Mouse (Mus musculus) hindbrain, embryonic 10.5 days (tissue): ENCODE data around the gene Pttg1. TPM values are rescaled to one million over a fixed set of nuclear protein-coding genes. Genes with fewer than 3 reads are reported as not detected.

Experiments used
- DNase-seq: peaks from one replicate; pipeline ENCODE4 v3.0.0-alpha.2; 2017; ENCODE audit warnings: low spot score
- H3K27ac ChIP-seq: fragments of 300-500 bp; sonication (generic); 2 replicates; pipeline ENCODE4 v1.5.1; 2016; ENCODE audit warnings: mild to moderate bottlenecking, moderate library complexity
- H3K27me3 ChIP-seq: fragments of 300-500 bp; sonication (generic); 2 replicates; pipeline ENCODE4 v1.6.1; 2016; ENCODE audit warnings: mild to moderate bottlenecking; ENCODE audit not compliant: poor library complexity, insufficient read depth, severe bottlenecking
- H3K36me3 ChIP-seq: fragments of 300-500 bp; sonication (generic); 2 replicates; pipeline ENCODE4 v1.6.1; 2016; ENCODE audit warnings: mild to moderate bottlenecking, moderate library complexity
- H3K4me1 ChIP-seq: fragments of 300-500 bp; sonication (generic); replicated peaks from 2 replicates; pipeline ENCODE4 v1.6.1; 2016; ENCODE audit warnings: mild to moderate bottlenecking
- H3K4me3 ChIP-seq: fragments of 300-500 bp; sonication (generic); 2 replicates; pipeline ENCODE4 v1.5.1; 2016; ENCODE audit warnings: mild to moderate bottlenecking, moderate library complexity
- H3K9me3 ChIP-seq: fragments of 300-500 bp; sonication (generic); 2 replicates; pipeline ENCODE4 v1.6.1; 2016; ENCODE audit warnings: mild to moderate bottlenecking, moderate library complexity
- WGBS: fragments of 180-500 bp; shearing (Covaris S2); methylation state at CpG from one replicate; pipeline ENCODE4 v1.1.7; 2016; 5-methylcytosine and 5-hydroxymethylcytosine counted together
- microRNA counts: library from miRNA; unstranded; fragments of <30 nt; microRNA quantifications from one replicate; lab custom pipeline; 2017
- polyA plus RNA-seq: library from polyadenylated mRNA; unstranded; fragments of >200 nt; fragmentation: Nextera tagmentation; extraction: Ambion mirVana; gene quantifications from 2 replicates; pipeline ENCODE4 v1.2.1, GENCODE M21; 2016

The Pttg1 gene
- polyA plus RNA-seq, 1 experiment from 2014 or later = 115 TPM

GRCm38 (mm10) chr11:43380901-43381300, 45.1 kb downstream of the Pttg1 start:
- Histone ChIP-seq H3K9me3 (no peaks in the 10 kb centered on the region), H3K4me3 (no peak overlapping the region), H3K27ac (no peak overlapping the region), H3K4me1 (peaks cover 13% of the 10 kb centered on the region), H3K36me3 (no peaks in the 10 kb centered on the region), H3K27me3 (peaks cover under 1% of the 10 kb centered on the region; the same call in 1 of the 2 replicates)
- no peak for DNase-seq
- WGBS = 93% methylated on average over 7 of the region's 7 CpGs

- H3K27me3 ChIP-seq = no peaks in the 10 kb centered on the region
- H3K4me1 ChIP-seq = peaks cover 4% of the 10 kb centered on the region
- no peak overlapping the region for H3K27ac ChIP-seq
- WGBS = 83% methylated on average over 11 of the region's 11 CpGs
- no peak for DNase-seq
- H3K4me3 ChIP-seq = no peak overlapping the region
- H3K36me3 ChIP-seq = no peaks in the 10 kb centered on the region
- no peaks in the 10 kb centered on the region for H3K9me3 ChIP-seq
These were observed 46.1 kb downstream of the Pttg1 start for GRCm38 (mm10) chr11:43379911-43380485.

GRCm38 (mm10) chr11:43379488-43379887, 46.6 kb downstream of the Pttg1 start:
- no peaks in the 10 kb centered on the region for H3K36me3 ChIP-seq
- no peaks in the 10 kb centered on the region for H3K27me3 ChIP-seq
- no peak overlapping the region for H3K4me3 ChIP-seq
- H3K9me3 ChIP-seq = no peaks in the 10 kb centered on the region
- 92% methylated on average over 3 of the region's 3 CpGs for WGBS
- no peak overlapping the region for H3K27ac ChIP-seq
- no peak for DNase-seq
- no peaks in the 10 kb centered on the region for H3K4me1 ChIP-seq

- H3K36me3 ChIP-seq = no peaks in the 10 kb centered on the region
- WGBS = 87% methylated on average over 8 of the region's 8 CpGs
- H3K4me1 ChIP-seq = no peaks in the 10 kb centered on the region
- H3K27me3 ChIP-seq = no peaks in the 10 kb centered on the region
- no peak for DNase-seq
- H3K4me3 ChIP-seq = no peak overlapping the region
- no peak overlapping the region for H3K27ac ChIP-seq
- H3K9me3 ChIP-seq = no peaks in the 10 kb centered on the region
These were observed 48.8 kb downstream of the Pttg1 start for GRCm38 (mm10) chr11:43377083-43377850.

- H3K9me3 ChIP-seq = no peaks in the 10 kb centered on the region
- H3K4me1 ChIP-seq = no peaks in the 10 kb centered on the region
- 97% methylated on average over 1 of the region's 1 CpGs for WGBS
- H3K27ac ChIP-seq = no peak overlapping the region
- H3K27me3 ChIP-seq = no peaks in the 10 kb centered on the region
- no peak overlapping the region for H3K4me3 ChIP-seq
- H3K36me3 ChIP-seq = no peaks in the 10 kb centered on the region
- no peak for DNase-seq
These were observed 49.5 kb downstream of the Pttg1 start for GRCm38 (mm10) chr11:43376598-43376997.

- H3K27me3 ChIP-seq = no peaks in the 10 kb centered on the region
- 88% methylated on average over 6 of the region's 6 CpGs for WGBS
- no peaks in the 10 kb centered on the region for H3K4me1 ChIP-seq
- DNase-seq = no peak
- H3K4me3 ChIP-seq = no peak overlapping the region
- no peak overlapping the region for H3K27ac ChIP-seq
- H3K36me3 ChIP-seq = no peaks in the 10 kb centered on the region
- no peaks in the 10 kb centered on the region for H3K9me3 ChIP-seq
These were observed 51.1 kb downstream of the Pttg1 start for GRCm38 (mm10) chr11:43374956-43375355.

- Histone ChIP-seq H3K9me3 (no peaks in the 10 kb centered on the region), H3K27ac (no peak overlapping the region), H3K4me1 (no peaks in the 10 kb centered on the region), H3K36me3 (no peaks in the 10 kb centered on the region), H3K4me3 (no peak overlapping the region), H3K27me3 (no peaks in the 10 kb centered on the region)
- WGBS = 95% methylated on average over 3 of the region's 3 CpGs
- DNase-seq = no peak
These were observed 52.7 kb downstream of the Pttg1 start for GRCm38 (mm10) chr11:43373367-43373766.

- Histone ChIP-seq H3K9me3 (no peaks in the 10 kb centered on the region), H3K27me3 (no peaks in the 10 kb centered on the region), H3K27ac (no peak overlapping the region), H3K4me1 (no peaks in the 10 kb centered on the region), H3K36me3 (no peaks in the 10 kb centered on the region), H3K4me3 (no peak overlapping the region)
- DNase-seq = no peak
- 94% methylated on average over 3 of the region's 3 CpGs for WGBS
These were observed 54.2 kb downstream of the Pttg1 start for GRCm38 (mm10) chr11:43371807-43372206.

MicroRNAs encoded within 50 kb of the gene (microRNA counts, 519-probe panel; counts per million panel counts)
- microRNA mmu-miR-146a (lab: Ali Mortazavi, UCI) = 1,255 counts per million, percentile 77 among the panel's probes with 10 or more counts

Other genes starting within 250 kb of the Pttg1 start
- gene Slu7, start 7.5 kb upstream of the Pttg1 start, polyA plus RNA-seq = 53.5 and 54.6 TPM in 2 replicates
- gene C1qtnf2, start 48.0 kb upstream of the Pttg1 start, polyA plus RNA-seq = 1.1 and 1.3 TPM in 2 replicates
- gene Ccnjl, start 102.5 kb upstream of the Pttg1 start, polyA plus RNA-seq = 37.4 and 45.5 TPM in 2 replicates
- gene 4933415A04Rik, start 160.8 kb upstream of the Pttg1 start, polyA plus RNA-seq = 10.4 and 12.8 TPM in 2 replicates
- gene Fabp6, start 175.3 kb upstream of the Pttg1 start, polyA plus RNA-seq = not detected in 2 replicates